24 mouse cellular contexts compared by ENCODE assay signal in the genomic region with DNA sequence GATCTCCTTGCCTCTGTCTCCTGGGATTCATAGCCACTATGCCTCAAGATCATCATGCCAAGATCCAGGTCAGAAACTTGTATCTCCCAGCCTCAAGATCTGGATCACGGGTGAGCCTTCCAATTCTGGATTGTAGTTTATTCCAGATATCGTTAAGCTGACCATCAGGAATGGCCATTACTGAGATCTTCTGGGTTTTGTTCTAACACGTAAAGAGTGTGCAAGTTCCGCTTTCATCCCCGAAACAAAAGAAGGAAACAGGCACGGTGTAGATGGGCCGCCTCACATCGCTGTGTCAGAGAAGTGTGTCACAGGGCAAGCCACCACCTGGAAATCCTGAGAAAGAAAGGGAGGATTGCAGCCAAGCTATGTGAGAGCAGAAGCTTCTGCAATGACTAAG. TPM values are rescaled to one million over a fixed set of nuclear protein-coding genes. Genes with fewer than 3 reads are reported as not detected.
"Had no signal": no experiment of that assay in that cellular context is flagged by ENCODE, and none has a peak within 500 bp of the region (broad histone marks: within the 10 kb centered on the region; RNA-seq: fewer than 3 reads in every experiment).

No protein-coding gene starts in this region.

- H3K4me1 ChIP-seq: hindbrain, embryonic 10.5 days; hindbrain, embryonic 12.5 days; kidney, embryonic 15.5 days; limb, embryonic 13.5 days; limb, embryonic 15.5 days; liver, embryonic 12.5 days had no signal

- H3K4me3 ChIP-seq: gastrocnemius, adult 2 months; heart, embryonic 13.5 days; heart, embryonic 15.5 days; hindbrain, embryonic 10.5 days; hindbrain, embryonic 12.5 days; kidney, embryonic 15.5 days; limb, embryonic 13.5 days; limb, embryonic 15.5 days; liver, embryonic 12.5 days had no signal

- H3K27me3 ChIP-seq: heart, embryonic 13.5 days; heart, embryonic 15.5 days; hindbrain, embryonic 12.5 days; kidney, embryonic 15.5 days; limb, embryonic 13.5 days; limb, embryonic 15.5 days had no signal

- H3K36me3 ChIP-seq: heart, embryonic 13.5 days; heart, embryonic 15.5 days; hindbrain, embryonic 10.5 days; hindbrain, embryonic 12.5 days; kidney, embryonic 15.5 days; limb, embryonic 13.5 days; limb, embryonic 15.5 days; liver, embryonic 12.5 days had no signal

- H3K9me3 ChIP-seq: heart, embryonic 13.5 days; heart, embryonic 15.5 days; hindbrain, embryonic 10.5 days; hindbrain, embryonic 12.5 days; kidney, embryonic 15.5 days; limb, embryonic 13.5 days; limb, embryonic 15.5 days; liver, embryonic 12.5 days had no signal

- DNase-seq: gastrocnemius, adult 2 months; gastrocnemius, postnatal 10 days; gastrocnemius, postnatal 25 days; kidney, adult 11 months; kidney, adult 2 months; kidney, adult 9 months; kidney, postnatal 14 days; kidney, postnatal 36 days; layer of hippocampus, adult 9-11 months; layer of hippocampus, postnatal 36 days; left cerebral cortex, postnatal 4 days had no signal

- H3K27ac ChIP-seq: gastrocnemius, adult 2 months; heart, embryonic 13.5 days; heart, embryonic 15.5 days; hindbrain, embryonic 10.5 days; hindbrain, embryonic 12.5 days; hindbrain, embryonic 14.5 days; kidney, embryonic 15.5 days; kidney, postnatal 0 days; limb, embryonic 13.5 days; limb, embryonic 15.5 days; liver, embryonic 12.5 days; liver, embryonic 14.5 days had no signal

RNA-seq across cellular contexts. Expression of gene Tmem182, which starts 6.3 kb away (rescaled TPM):
- total RNA-seq: granulocyte monocyte progenitor cell, adult 5-6 weeks had no signal
- polyA plus RNA-seq: hindbrain, embryonic 10.5 days; hindbrain, embryonic 14.5 days; liver, adult 2 months; liver, embryonic 12.5 days; liver, embryonic 14.5 days had no signal
